Mouse (Mus musculus) testis, adult 2 months (tissue): Measurements from ENCODE around the gene Map3k11.

ENCODE experiments used
- CTCF ChIP-seq: fragments of 200-500 bp; IDR thresholded peaks from 2 replicates; pipeline ENCODE4 v1.5.1; 2012; ENCODE audit warnings: low read depth, mild to moderate bottlenecking, inconsistent platforms, low read length, moderate library complexity; ENCODE audit not compliant: control insufficient read depth, insufficient read depth, insufficient replicate concordance
- POLR2A ChIP-seq: fragments of 200-500 bp; IDR thresholded peaks from 2 replicates; pipeline ENCODE4 v1.6.1; 2012; ENCODE audit warnings: low read depth, mild to moderate bottlenecking, inconsistent platforms, low read length, moderate library complexity; ENCODE audit not compliant: control insufficient read depth

- TF ChIP-seq POLR2A (no peak), CTCF (no peak)
Observed at GRCm38 (mm10) chr19:5739446-5739845, 50.9 kb downstream of the Map3k11 start.
